Mouse (Mus musculus) mammary gland, adult 2 months (tissue): ENCODE results near the gene Cyp2j9. TPM values are rescaled to one million over a fixed set of nuclear protein-coding genes. Genes with fewer than 3 reads are reported as not detected.

ENCODE experiments used
- polyA plus RNA-seq: library from polyadenylated mRNA; depleted of rRNA; stranded (reverse); fragments of >200 nt; gene quantifications from 2 replicates; pipeline ENCODE4 v1.2.3, GENCODE M21; 2012; ENCODE audit warnings: low replicate concordance; rRNA removed

Gene Cyp2j9
- polyA plus RNA-seq, result 4.7 and 8.7 TPM in 2 replicates

DNA sequence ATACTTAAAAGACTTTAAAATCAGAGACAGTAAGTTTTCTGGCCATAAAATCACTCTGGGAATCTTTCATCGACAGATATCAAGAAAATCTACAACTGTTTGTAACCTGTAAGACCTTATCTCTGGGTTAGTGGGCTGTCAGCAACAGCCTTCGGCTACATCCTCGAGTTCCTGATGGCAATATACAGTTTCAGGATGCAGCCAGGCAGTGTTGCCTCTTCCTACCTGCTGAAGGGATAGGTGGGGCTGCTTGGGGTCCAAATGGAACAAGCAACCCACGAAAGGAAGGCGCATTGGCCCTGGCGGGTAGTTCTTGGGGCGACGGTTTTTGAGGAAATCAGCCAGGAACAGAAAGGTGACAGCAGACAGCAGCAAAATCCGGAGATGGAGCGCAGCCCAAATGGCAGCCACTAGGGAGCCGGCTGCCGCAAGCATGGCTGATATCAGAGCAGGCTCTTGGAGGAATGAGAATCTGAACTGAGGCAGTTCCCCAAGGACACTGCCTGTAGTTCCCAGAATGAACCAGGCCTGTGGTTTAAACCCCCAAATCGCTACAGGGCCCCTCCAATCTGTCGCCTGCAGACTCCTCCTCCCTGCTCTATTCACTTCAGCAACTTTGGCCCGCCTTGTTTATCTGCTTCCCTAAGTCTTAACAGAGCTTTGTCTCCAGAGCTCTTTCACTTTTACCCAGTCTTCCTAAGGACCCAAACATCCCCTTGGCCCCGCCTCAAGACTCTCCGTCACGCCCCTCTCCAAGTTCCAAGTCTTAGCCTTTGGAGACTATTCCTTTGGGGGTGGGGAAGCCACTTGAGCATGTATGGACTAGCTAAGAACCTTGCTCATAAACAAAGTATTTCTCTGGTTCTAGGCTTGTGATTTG lies at the start of gene Cyp2j9:
Gene Cyp2j9, minus strand, starts transcription at position 668 of the 880 bp plus-strand sequence.

DNA sequence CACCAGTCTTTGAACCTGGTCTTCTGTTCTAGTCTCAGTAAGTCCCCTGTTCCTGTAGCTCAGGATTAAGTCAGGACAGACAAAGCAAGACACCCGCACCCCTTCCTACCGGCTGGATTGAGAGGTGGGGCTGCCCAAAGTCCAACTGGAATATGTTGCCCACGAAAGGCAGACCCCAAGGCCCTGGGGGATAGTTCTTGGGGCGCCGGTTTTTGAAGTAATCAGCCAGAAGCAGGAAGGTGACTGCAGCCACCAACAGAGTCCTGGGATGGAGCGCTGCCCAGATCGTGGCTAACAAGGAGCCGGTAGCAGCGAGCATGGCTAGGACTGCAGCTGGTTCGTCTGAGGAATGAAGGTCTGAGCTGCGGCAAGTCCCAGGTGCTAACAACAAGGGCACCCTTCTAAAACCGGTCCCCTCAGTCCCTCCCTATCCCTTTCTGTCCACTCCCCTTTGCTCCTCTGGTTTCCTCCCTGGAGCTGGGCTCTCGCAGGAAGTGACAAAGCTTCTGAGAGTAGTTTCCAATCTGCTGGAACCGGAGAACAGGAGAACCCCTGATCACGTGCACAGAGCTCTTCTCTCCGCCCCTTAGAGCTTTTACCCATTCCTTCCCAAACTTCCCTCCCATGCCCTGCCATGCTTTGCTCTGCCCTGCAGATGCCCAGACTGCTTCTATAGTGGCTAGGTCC lies 38.1 kb downstream of the Cyp2j9 start, which contains the start of gene Cyp2j6:
Gene Cyp2j6, minus strand, starts transcription at position 529 of the 687 bp plus-strand sequence.

Other genes with a start within 250 kb of the Cyp2j9 start
- not detected in 2 replicates for gene Cyp2j11, start 242.9 kb downstream of the Cyp2j9 start, polyA plus RNA-seq
- gene Cyp2j8, start 84.2 kb downstream of the Cyp2j9 start, polyA plus RNA-seq, result 0.07 TPM in 1 of 2 replicates, not detected in the other
- 3.7 and 5.2 TPM in 2 replicates for gene Cyp2j6, start 37.9 kb downstream of the Cyp2j9 start, polyA plus RNA-seq
- gene Cyp2j5, start 72.6 kb upstream of the Cyp2j9 start, polyA plus RNA-seq, result 0.31 TPM in 1 of 2 replicates, not detected in the other
- gene Gm12695, start 193.6 kb upstream of the Cyp2j9 start, polyA plus RNA-seq, result not detected in 2 replicates